Mouse (Mus musculus) limb, embryonic 15.5 days (tissue): ENCODE measurements at regions not wholly inside any gene's neighbourhood (a gene's known extent, or its start where the extent isn't known, plus 50 kb on each side); places are given as distances from the start of the nearest gene placed in this dataset.
A peak's percentile ranks its signal among the peaks of the same experiment; 100 is the strongest.

Experiments
- ATAC-seq: fragments of 200-750 bp; cut with Nextera tagmentation; 2 replicates; pipeline ENCODE4 v1.8.0; 2017; ENCODE audit warnings: low read depth, moderate TSS enrichment; ENCODE audit not compliant: insufficient number of reproducible peaks, low FRiP score, low TSS enrichment
- H3K27ac ChIP-seq: fragments of 300-500 bp; sonication (generic); 2 replicates; pipeline ENCODE4 v1.5.1; 2015; ENCODE audit warnings: moderate library complexity, mild to moderate bottlenecking, inconsistent platforms
- H3K27me3 ChIP-seq: fragments of 300-500 bp; sonication (generic); 2 replicates; pipeline ENCODE4 v1.6.1; 2015; ENCODE audit warnings: inconsistent platforms
- H3K36me3 ChIP-seq: fragments of 300-500 bp; sonication (generic); 2 replicates; pipeline ENCODE4 v1.6.1; 2015; ENCODE audit warnings: inconsistent platforms
- H3K4me1 ChIP-seq: fragments of 300-500 bp; sonication (generic); 2 replicates; pipeline ENCODE4 v1.6.1; 2015; ENCODE audit warnings: inconsistent platforms
- H3K4me2 ChIP-seq: fragments of 300-500 bp; sonication (generic); 2 replicates; pipeline ENCODE4 v1.6.1; 2015; ENCODE audit warnings: mild to moderate bottlenecking, inconsistent platforms
- H3K4me3 ChIP-seq: fragments of 300-500 bp; sonication (generic); 2 replicates; pipeline ENCODE4 v1.5.1; 2015; ENCODE audit warnings: mild to moderate bottlenecking, inconsistent platforms
- H3K9ac ChIP-seq: fragments of 300-500 bp; sonication (generic); 2 replicates; pipeline ENCODE4 v1.6.1; 2015; ENCODE audit warnings: inconsistent platforms
- H3K9me3 ChIP-seq: fragments of 300-500 bp; sonication (generic); 2 replicates; pipeline ENCODE4 v1.6.1; 2016; ENCODE audit warnings: inconsistent platforms
- WGBS: fragments of 180-500 bp; shearing (Covaris S2); methylation state at CpG from one replicate; pipeline ENCODE4 v1.1.7; 2015; 5-methylcytosine and 5-hydroxymethylcytosine counted together

- Histone ChIP-seq H3K4me1 (peaks cover 6% of the 10 kb centered on the region; the same call in 1 of the 2 replicates), H3K36me3 (no peaks in the 10 kb centered on the region), H3K4me2 (0 out of 2 replicates have a peak overlapping the region, but pooled peaks have one; percentile 7), H3K9me3 (no peaks in the 10 kb centered on the region), H3K9ac (no peak overlapping the region), H3K4me3 (no peak overlapping the region), H3K27ac (no peak overlapping the region), H3K27me3 (no peaks in the 10 kb centered on the region)
- no peak for ATAC-seq
- WGBS: 27% methylated on average over 18 of the region's 18 CpGs
These were observed 377.8 kb upstream of the Nr2f2 start for GRCm38 (mm10) chr7:70744296-70744695.

DNA sequence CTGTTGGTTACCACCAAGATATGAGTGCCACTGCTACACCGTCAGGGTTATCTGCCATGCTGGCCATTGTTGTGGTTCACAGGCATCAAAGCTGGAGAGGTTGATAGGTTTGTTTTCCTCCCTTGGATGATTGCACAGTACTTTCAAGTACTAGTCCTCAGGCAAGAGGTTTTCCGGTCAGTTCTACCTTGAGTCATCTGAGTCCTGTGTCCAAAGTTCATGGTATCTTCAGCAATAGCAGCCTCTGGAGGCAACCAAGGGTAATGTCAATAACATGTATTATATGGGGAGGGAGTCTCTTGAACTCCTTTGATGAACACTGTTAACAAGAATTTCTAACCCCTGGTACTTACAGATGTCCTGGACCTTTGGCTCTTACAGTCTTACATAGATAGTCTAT, 369.1 kb upstream of the Nr2f2 start:
- H3K4me2 ChIP-seq: no peak overlapping the region
- H3K36me3 ChIP-seq: no peaks in the 10 kb centered on the region
- no peaks in the 10 kb centered on the region for H3K9me3 ChIP-seq
- no peak overlapping the region for H3K4me3 ChIP-seq
- H3K27me3 ChIP-seq: no peaks in the 10 kb centered on the region
- WGBS: 84% methylated on average over 2 of the region's 2 CpGs
- no peak for ATAC-seq
- no peaks in the 10 kb centered on the region for H3K4me1 ChIP-seq
- no peak overlapping the region for H3K9ac ChIP-seq
- H3K27ac ChIP-seq: no peak overlapping the region

DNA sequence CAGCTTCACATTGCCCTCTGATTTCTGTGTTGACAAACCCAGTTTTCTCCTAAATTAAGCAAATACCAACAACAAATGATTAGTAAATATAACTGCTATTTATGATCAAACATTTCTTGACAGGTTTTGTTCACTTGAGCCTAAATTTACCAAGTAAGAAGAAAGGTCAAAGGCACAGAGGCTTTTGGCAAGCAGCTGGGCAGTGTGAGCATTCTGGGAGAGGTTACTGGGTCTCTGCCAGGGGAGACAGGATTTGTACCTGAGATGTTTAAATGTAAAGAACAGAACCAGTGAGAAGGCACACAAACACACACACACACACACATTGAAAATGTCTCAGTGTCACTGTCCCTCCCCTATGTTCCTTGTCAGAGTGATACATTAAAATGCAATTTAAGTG, 367.0 kb upstream of the Nr2f2 start:
- Histone ChIP-seq H3K9ac (no peak overlapping the region), H3K27me3 (no peaks in the 10 kb centered on the region)

GRCm38 (mm10) chr7:70729896-70730295, 363.4 kb upstream of the Nr2f2 start:
- no peak for ATAC-seq

More for the DNA sequence above, 367.0 kb upstream of the Nr2f2 start:
- Histone ChIP-seq H3K4me3 (no peak overlapping the region), H3K36me3 (no peaks in the 10 kb centered on the region), H3K4me1 (no peaks in the 10 kb centered on the region), H3K9me3 (no peaks in the 10 kb centered on the region), H3K27ac (no peak overlapping the region), H3K4me2 (no peak overlapping the region)
- no peak for ATAC-seq

DNA sequence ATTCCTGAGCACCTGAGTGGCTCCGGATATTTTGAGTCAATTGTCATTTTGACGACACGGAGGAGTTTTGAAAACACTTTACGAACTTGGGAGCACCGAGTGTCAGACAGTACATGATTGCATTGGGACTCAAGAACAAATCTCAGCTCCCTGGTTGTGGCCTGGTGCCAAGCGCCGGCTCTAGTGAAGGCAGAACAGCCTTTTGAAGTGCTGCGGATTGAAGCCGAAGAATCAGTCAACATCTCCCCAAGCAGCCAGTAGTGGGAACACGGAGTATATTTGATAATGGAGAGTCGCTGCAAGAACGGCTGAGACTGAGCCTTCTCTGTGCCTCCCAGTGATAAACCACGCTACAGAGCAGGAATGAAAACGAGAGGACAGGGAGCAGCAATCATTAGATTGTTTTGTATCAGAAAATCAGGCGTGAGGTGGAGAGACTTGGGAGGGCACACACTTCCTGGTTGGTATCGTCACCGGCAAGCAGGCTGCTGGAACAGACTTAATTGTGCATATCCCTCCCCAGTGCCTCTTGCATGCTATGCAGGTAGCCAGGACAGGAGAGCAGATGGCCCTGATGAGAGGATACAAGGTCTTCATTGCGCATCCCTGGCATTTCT, 351.7 kb upstream of the Nr2f2 start:
- 61% methylated on average over 18 of the region's 18 CpGs for WGBS
- no peaks in the 10 kb centered on the region for H3K27me3 ChIP-seq
- no peak overlapping the region for H3K27ac ChIP-seq
- H3K4me2 ChIP-seq: no peak overlapping the region
- no peak overlapping the region for H3K9ac ChIP-seq
- no peak for ATAC-seq
- H3K4me1 ChIP-seq: no peaks in the 10 kb centered on the region
- no peaks in the 10 kb centered on the region for H3K9me3 ChIP-seq
- no peak overlapping the region for H3K4me3 ChIP-seq
- H3K36me3 ChIP-seq: no peaks in the 10 kb centered on the region

More at GRCm38 (mm10) chr7:70729896-70730295, 363.4 kb upstream of the Nr2f2 start:
- Histone ChIP-seq H3K9ac (no peak overlapping the region), H3K4me3 (no peak overlapping the region), H3K4me1 (no peaks in the 10 kb centered on the region), H3K27me3 (no peaks in the 10 kb centered on the region), H3K4me2 (no peak overlapping the region), H3K36me3 (no peaks in the 10 kb centered on the region), H3K9me3 (no peaks in the 10 kb centered on the region), H3K27ac (no peak overlapping the region)
- 73% methylated on average over 8 of the region's 8 CpGs for WGBS

GRCm38 (mm10) chr7:70717608-70718007, 351.1 kb upstream of the Nr2f2 start:
- no peaks in the 10 kb centered on the region for H3K4me1 ChIP-seq
- H3K9ac ChIP-seq: no peak overlapping the region
- no peaks in the 10 kb centered on the region for H3K36me3 ChIP-seq
- H3K27me3 ChIP-seq: no peaks in the 10 kb centered on the region
- WGBS: 80% methylated on average over 3 of the region's 3 CpGs
- ATAC-seq: no peak
- no peaks in the 10 kb centered on the region for H3K9me3 ChIP-seq
- no peak overlapping the region for H3K4me2 ChIP-seq
- H3K27ac ChIP-seq: no peak overlapping the region
- no peak overlapping the region for H3K4me3 ChIP-seq

GRCm38 (mm10) chr7:70716811-70717458, 350.4 kb upstream of the Nr2f2 start:
- ATAC-seq: no peak
- Histone ChIP-seq H3K27ac (no peak overlapping the region), H3K27me3 (no peaks in the 10 kb centered on the region), H3K4me1 (no peaks in the 10 kb centered on the region), H3K9me3 (no peaks in the 10 kb centered on the region), H3K4me2 (no peak overlapping the region), H3K4me3 (no peak overlapping the region), H3K36me3 (no peaks in the 10 kb centered on the region), H3K9ac (no peak overlapping the region)
- 83% methylated on average over 4 of the region's 4 CpGs for WGBS

- H3K4me2 ChIP-seq: no peak overlapping the region
- 70% methylated on average over 6 of the region's 6 CpGs for WGBS
- H3K27me3 ChIP-seq: no peaks in the 10 kb centered on the region
- no peaks in the 10 kb centered on the region for H3K9me3 ChIP-seq
- H3K4me3 ChIP-seq: no peak overlapping the region
- no peak overlapping the region for H3K27ac ChIP-seq
- no peaks in the 10 kb centered on the region for H3K4me1 ChIP-seq
- H3K9ac ChIP-seq: no peak overlapping the region
- ATAC-seq: no peak
- H3K36me3 ChIP-seq: no peaks in the 10 kb centered on the region
These were observed 345.6 kb upstream of the Nr2f2 start for GRCm38 (mm10) chr7:70712141-70712540.

- Histone ChIP-seq H3K4me3 (no peak overlapping the region), H3K4me2 (no peak overlapping the region), H3K27ac (no peak overlapping the region), H3K27me3 (no peaks in the 10 kb centered on the region), H3K9ac (no peak overlapping the region), H3K9me3 (no peaks in the 10 kb centered on the region), H3K4me1 (no peaks in the 10 kb centered on the region), H3K36me3 (no peaks in the 10 kb centered on the region)
- WGBS: 24% methylated on average over 9 of the region's 9 CpGs
- no peak for ATAC-seq
These were observed 339.7 kb upstream of the Nr2f2 start for GRCm38 (mm10) chr7:70706281-70706680.

DNA sequence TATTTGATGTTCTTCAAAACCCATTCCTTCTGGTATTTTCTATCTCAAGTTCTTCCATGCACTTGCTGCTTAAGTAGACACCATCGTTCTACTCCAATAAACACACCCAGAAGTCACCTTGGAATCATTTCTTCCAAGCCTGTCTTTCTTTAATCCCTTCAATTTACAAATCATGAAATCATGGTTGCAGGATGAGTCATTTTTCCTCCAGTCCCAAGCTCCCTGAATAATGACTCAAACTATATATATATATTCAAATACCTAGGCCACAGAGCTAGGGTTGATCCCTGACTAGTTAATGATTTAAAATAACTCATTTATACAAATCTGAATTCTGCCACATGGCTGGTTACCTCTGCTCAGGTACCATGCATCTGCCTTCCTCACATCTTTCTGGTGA, 337.2 kb upstream of the Nr2f2 start:
- no peak for ATAC-seq
- Histone ChIP-seq H3K36me3 (no peaks in the 10 kb centered on the region), H3K4me1 (no peaks in the 10 kb centered on the region), H3K4me3 (no peak overlapping the region), H3K9me3 (no peaks in the 10 kb centered on the region), H3K9ac (no peak overlapping the region), H3K27me3 (no peaks in the 10 kb centered on the region), H3K4me2 (no peak overlapping the region), H3K27ac (no peak overlapping the region)
- WGBS: 71% methylated on average over 1 of the region's 1 CpGs

DNA sequence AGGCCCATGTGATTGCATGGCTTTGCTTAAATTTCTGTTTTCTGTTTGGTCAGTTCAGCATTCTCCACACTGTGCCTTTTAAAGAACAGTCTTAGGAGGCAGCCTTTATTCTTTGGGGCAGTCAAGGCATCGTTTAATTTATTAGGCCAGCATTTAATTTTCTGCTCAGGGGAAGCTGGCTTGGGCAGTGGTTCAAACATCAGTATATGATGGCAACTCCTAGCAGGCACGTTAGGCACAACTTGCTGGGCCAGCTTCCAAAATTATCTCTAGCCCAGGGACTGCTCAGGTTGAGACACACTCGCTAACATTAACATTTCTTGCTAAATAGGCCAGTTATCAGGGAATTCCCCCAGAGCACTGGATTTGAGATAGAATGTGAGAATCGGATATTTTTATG, 333.9 kb upstream of the Nr2f2 start:
- no peaks in the 10 kb centered on the region for H3K36me3 ChIP-seq
- no peak for ATAC-seq
- 51% methylated on average over 4 of the region's 4 CpGs for WGBS
- no peak overlapping the region for H3K9ac ChIP-seq
- H3K27ac ChIP-seq: no peak overlapping the region
- no peaks in the 10 kb centered on the region for H3K9me3 ChIP-seq
- H3K27me3 ChIP-seq: no peaks in the 10 kb centered on the region
- no peak overlapping the region for H3K4me3 ChIP-seq
- no peaks in the 10 kb centered on the region for H3K4me1 ChIP-seq
- H3K4me2 ChIP-seq: no peak overlapping the region

GRCm38 (mm10) chr7:70699391-70699790, 332.9 kb upstream of the Nr2f2 start:
- no peak overlapping the region for H3K4me2 ChIP-seq
- H3K9me3 ChIP-seq: no peaks in the 10 kb centered on the region
- H3K27ac ChIP-seq: no peak overlapping the region
- no peak overlapping the region for H3K4me3 ChIP-seq
- no peak for ATAC-seq
- no peaks in the 10 kb centered on the region for H3K27me3 ChIP-seq
- 23% methylated on average over 2 of the region's 2 CpGs for WGBS
- H3K9ac ChIP-seq: no peak overlapping the region
- H3K4me1 ChIP-seq: no peaks in the 10 kb centered on the region
- no peaks in the 10 kb centered on the region for H3K36me3 ChIP-seq

GRCm38 (mm10) chr7:70698986-70699385, 332.5 kb upstream of the Nr2f2 start:
- Histone ChIP-seq H3K27ac (no peak overlapping the region), H3K27me3 (no peaks in the 10 kb centered on the region), H3K9ac (no peak overlapping the region), H3K4me1 (no peaks in the 10 kb centered on the region), H3K4me2 (no peak overlapping the region), H3K36me3 (no peaks in the 10 kb centered on the region), H3K9me3 (no peaks in the 10 kb centered on the region), H3K4me3 (no peak overlapping the region)
- ATAC-seq: no peak
- 69% methylated on average over 2 of the region's 2 CpGs for WGBS
